Mouse (Mus musculus) CH12.LX (cell line): ENCODE results near the gene Nid2. TPM values are rescaled to one million over a fixed set of nuclear protein-coding genes. Genes with fewer than 3 reads are reported as not detected.

Experiments
- DNase-seq: peaks from one replicate; pipeline ENCODE4 v3.0.0-alpha.2; 2013; ENCODE audit errors: extremely low read depth
- H3K27ac ChIP-seq: 2 replicates; pipeline ENCODE4 v1.5.1; 2012; ENCODE audit warnings: low read depth, mild to moderate bottlenecking, control low read depth, moderate library complexity; ENCODE audit not compliant: insufficient read depth
- H3K27me3 ChIP-seq: replicated peaks from 2 replicates; pipeline ENCODE3; 2012; ENCODE audit warnings: inconsistent platforms
- H3K36me3 ChIP-seq, 2 experiments: replicated peaks in 1 of 2; 2 replicates each; pipeline versions ENCODE3 to v1.6.1; 2012; ENCODE audit warnings: inconsistent platforms in 1 of 2, low read length in 1 of 2, mild to moderate bottlenecking in 1 of 2, mixed read lengths in 1 of 2, moderate library complexity in 1 of 2; ENCODE audit not compliant: control insufficient read depth in 1 of 2, insufficient read depth in 1 of 2
- H3K4me1 ChIP-seq, 2 experiments: 2 replicates each; pipeline ENCODE4 v1.6.1; 2012; ENCODE audit warnings: inconsistent platforms in 1 of 2, moderate library complexity in 1 of 2; ENCODE audit not compliant: insufficient read depth in 2 of 2, control insufficient read depth in 1 of 2
- H3K4me2 ChIP-seq: 2 replicates; pipeline ENCODE4 v1.6.1; 2012; ENCODE audit warnings: low read depth, mild to moderate bottlenecking, control low read depth; ENCODE audit not compliant: poor library complexity, insufficient read depth, severe bottlenecking
- H3K4me3 ChIP-seq, 3 experiments: fragments of 150-350 bp in 1 of 3; sonication (generic) in 1 of 3; replicated peaks in 1 of 3; 2 replicates each; pipeline versions ENCODE3 to v1.5.1; 2011 to 2012; ENCODE audit warnings: low read depth in 2 of 3, low read length in 2 of 3, mild to moderate bottlenecking in 2 of 3, moderate library complexity in 2 of 3, control low read depth in 1 of 3, improper control_type of control experiment in 1 of 3, inconsistent platforms in 1 of 3, mixed read lengths in 1 of 3; ENCODE audit not compliant: poor library complexity in 1 of 3
- H3K79me2 ChIP-seq: replicated peaks from 2 replicates; pipeline ENCODE4 v1.6.1; 2012; ENCODE audit warnings: mild to moderate bottlenecking, moderate library complexity; ENCODE audit not compliant: control insufficient read depth, poor library complexity, insufficient read depth, severe bottlenecking; ENCODE audit errors: extremely low read depth
- H3K9ac ChIP-seq: 2 replicates; pipeline ENCODE4 v1.6.1; 2012; ENCODE audit warnings: low read depth, mild to moderate bottlenecking, control low read depth, moderate library complexity; ENCODE audit not compliant: insufficient read depth
- H3K9me3 ChIP-seq: replicated peaks from 2 replicates; pipeline ENCODE3; 2012; ENCODE audit warnings: low read length, inconsistent platforms, mixed read lengths
- CHD1 ChIP-seq: IDR thresholded peaks from 2 replicates; pipeline ENCODE4 v1.6.1; 2012; ENCODE audit warnings: low read depth, low read length, improper control_type of control experiment, inconsistent platforms
- CTCF ChIP-seq, 2 experiments: IDR thresholded peaks in 1 of 2; conservative IDR thresholded peaks in 1 of 2; 2 replicates each; pipeline ENCODE4 v1.5.1; 2011 to 2012; ENCODE audit warnings: low read depth in 2 of 2, low read length in 2 of 2, improper control_type of control experiment in 1 of 2, inconsistent platforms in 1 of 2, mild to moderate bottlenecking in 1 of 2, moderate library complexity in 1 of 2
- ELF1 ChIP-seq: IDR thresholded peaks from 2 replicates; pipeline ENCODE4 v1.6.1; 2014; ENCODE audit warnings: low read depth, mild to moderate bottlenecking, inconsistent platforms, low read length, improper control_type of control experiment
- ETS1 ChIP-seq: conservative IDR thresholded peaks from 2 replicates; pipeline ENCODE4 v1.6.1; 2012; ENCODE audit warnings: low read depth, mild to moderate bottlenecking, inconsistent platforms, low read length, improper control_type of control experiment, moderate library complexity
- GABPA ChIP-seq: IDR thresholded peaks from 2 replicates; pipeline ENCODE4 v1.6.1; 2012; ENCODE audit warnings: low read depth, low read length, improper control_type of control experiment, inconsistent platforms; ENCODE audit not compliant: insufficient replicate concordance
- HCFC1 ChIP-seq: IDR thresholded peaks from 2 replicates; pipeline ENCODE4 v1.6.1; 2012; ENCODE audit warnings: low read depth, mild to moderate bottlenecking, inconsistent platforms, low read length, improper control_type of control experiment
- IRF4 ChIP-seq: IDR thresholded peaks from 2 replicates; pipeline ENCODE4 v1.6.1; 2014; ENCODE audit warnings: low read depth, mild to moderate bottlenecking, inconsistent platforms, low read length, improper control_type of control experiment
- JUN ChIP-seq: IDR thresholded peaks from 2 replicates; pipeline ENCODE4 v1.6.1; 2011; ENCODE audit warnings: low read depth, mild to moderate bottlenecking, low read length, improper control_type of control experiment, moderate library complexity; ENCODE audit not compliant: insufficient read depth
- MAFK ChIP-seq: IDR thresholded peaks from 2 replicates; pipeline ENCODE4 v1.6.1; 2011; ENCODE audit warnings: low read length, improper control_type of control experiment; ENCODE audit not compliant: insufficient replicate concordance
- MAZ ChIP-seq: IDR thresholded peaks from 2 replicates; pipeline ENCODE4 v1.6.1; 2012; ENCODE audit warnings: low read depth, mild to moderate bottlenecking, inconsistent platforms, low read length, improper control_type of control experiment, moderate library complexity
- POLR2A ChIP-seq: IDR thresholded peaks from 2 replicates; pipeline ENCODE4 v1.6.1; 2011; ENCODE audit warnings: low read depth, mild to moderate bottlenecking, improper control_type of control experiment, low read length
- RCOR1 ChIP-seq: conservative IDR thresholded peaks from 2 replicates; pipeline ENCODE4 v1.6.1; 2012; ENCODE audit warnings: low read depth, mild to moderate bottlenecking, inconsistent platforms, low read length, improper control_type of control experiment
- SMC3 ChIP-seq: IDR thresholded peaks from 2 replicates; pipeline ENCODE4 v1.6.1; 2011; ENCODE audit warnings: low read depth, low read length, improper control_type of control experiment
- ZC3H11A ChIP-seq: IDR thresholded peaks from 2 replicates; pipeline ENCODE4 v1.6.1; 2012; ENCODE audit warnings: low read depth, mild to moderate bottlenecking, inconsistent platforms, low read length, improper control_type of control experiment
- ZNF384 ChIP-seq: IDR thresholded peaks from 2 replicates; pipeline ENCODE4 v1.6.1; 2012; ENCODE audit warnings: low read depth, low read length, improper control_type of control experiment, inconsistent platforms
- dilution Hi-C: fragments of 300-500 bp; cut with MboI; formaldehyde crosslinking; loops from 2 replicates; pipeline ENCODE4 v1.14.3; 2020; ENCODE audit warnings: low sequenced_read_pairs; ENCODE audit not compliant: extremely low pct_unique_long_range_greater_than_20kb, extremely low pct_ligation_motif_present
- in situ Hi-C: fragments of 300-500 bp; cut with MboI; formaldehyde crosslinking; loops from 3 replicates; pipeline ENCODE4 v1.14.3; 2019; ENCODE audit warnings: low sequenced_read_pairs, low pct_ligation_motif_present, low pct_unique_long_range_greater_than_20kb, mixed read lengths
- polyA plus RNA-seq: library from polyadenylated mRNA; unstranded; fragments of >175 nt; gene quantifications from 2 replicates; pipeline ENCODE4 v1.2.1, GENCODE M21; 2012; ENCODE audit warnings: low read depth; ENCODE audit not compliant: insufficient read length
- total RNA-seq, 2 experiments: library from RNA; depleted of rRNA; stranded (reverse); fragments of 300-350 nt in 1 of 2; fragments of >200 nt in 1 of 2; gene quantifications; 2 replicates each; pipeline ENCODE4 v1.2.3; 2012 to 2014

The Nid2 gene
- total and polyA plus RNA-seq, 3 experiments, result 0.58 to 2.1 (median 1.3) TPM

- DNase-seq, result no peak
- in situ Hi-C loops, result no loop called here
- H3K4me3 ChIP-seq, result no peak overlapping the region
These were observed 24.4 kb downstream of the Nid2 start for GRCm38 (mm10) chr14:19775491-19775890.

GRCm38 (mm10) chr14:19776179-19776578 lies 25.1 kb downstream of the Nid2 start:
- TF ChIP-seq CTCF (conservative IDR thresholded peaks at IDR 0.05 in 1 of 2, IDR thresholded peaks at IDR 0.05 in 1 of 2; ENCODE audit: low read depth in 2 of 2, low read length in 2 of 2) (peak in 1 of 2 experiments; percentile 7; a peak in 1 of 4 replicates), MAFK (no peak), ELF1 (no peak), ZNF384 (no peak), RCOR1 (no peak)
- H3K4me2 ChIP-seq, result no peak overlapping the region
- no peak for DNase-seq
- peaks cover 3% of the 10 kb centered on the region for H3K9me3 ChIP-seq
- dilution Hi-C loops (no loop called here), in situ Hi-C loops (no loop called here)
- no peak overlapping the region for H3K27ac ChIP-seq
- H3K9ac ChIP-seq, result no peak overlapping the region
- H3K4me3 ChIP-seq, result no peak overlapping the region
- no peaks in the 10 kb centered on the region for H3K27me3 ChIP-seq
- H3K36me3 ChIP-seq, result no peaks in the 10 kb centered on the region
- peaks cover 0 to 5% of the 10 kb centered on the region in 2 experiments; a peak in 1 of 4 replicates for H3K4me1 ChIP-seq
- H3K79me2 ChIP-seq, result no peaks in the 10 kb centered on the region

More at GRCm38 (mm10) chr14:19775491-19775890, 24.4 kb downstream of the Nid2 start:
- peaks cover 3% of the 10 kb centered on the region for H3K9me3 ChIP-seq
- H3K9ac ChIP-seq, result no peak overlapping the region
- no peaks in the 10 kb centered on the region for H3K36me3 ChIP-seq
- H3K27me3 ChIP-seq, result no peaks in the 10 kb centered on the region
- TF ChIP-seq CHD1 (no peak), CTCF (conservative IDR thresholded peaks at IDR 0.05 in 1 of 2, IDR thresholded peaks at IDR 0.05 in 1 of 2; ENCODE audit: low read depth in 2 of 2, low read length in 2 of 2) (no peak), MAFK (no peak), ZC3H11A (no peak), ETS1 (no peak)
- H3K4me2 ChIP-seq, result no peak overlapping the region
- dilution Hi-C loops, result no loop called here
- H3K79me2 ChIP-seq, result no peaks in the 10 kb centered on the region
- no peak overlapping the region for H3K27ac ChIP-seq
- H3K4me1 ChIP-seq, result peaks cover 0 to 12% of the 10 kb centered on the region in 2 experiments; a peak in 1 of 4 replicates

- H3K36me3 ChIP-seq, result no peaks in the 10 kb centered on the region
- H3K79me2 ChIP-seq, result no peaks in the 10 kb centered on the region
- TF ChIP-seq ZC3H11A, result no peak
- no peak for TF ChIP-seq JUN
- peak; percentile 47 for TF ChIP-seq SMC3
- TF ChIP-seq CHD1, result no peak
- no peak for TF ChIP-seq MAFK
- TF ChIP-seq GABPA, result no peak
- TF ChIP-seq HCFC1, result no peak
- no peak for TF ChIP-seq IRF4
- peak; percentile 31 to 57; a peak in 3 of 4 replicates for TF ChIP-seq CTCF (conservative IDR thresholded peaks at IDR 0.05 in 1 of 2, IDR thresholded peaks at IDR 0.05 in 1 of 2; ENCODE audit: low read depth in 2 of 2, low read length in 2 of 2)
- TF ChIP-seq POLR2A, result no peak
- TF ChIP-seq MAZ, result no peak
- H3K27ac ChIP-seq, result no peak overlapping the region
- no peak overlapping the region for H3K9ac ChIP-seq
- H3K27me3 ChIP-seq, result no peaks in the 10 kb centered on the region
- peak; percentile 5 for DNase-seq
- peaks cover 3% of the 10 kb centered on the region for H3K9me3 ChIP-seq
- no peak overlapping the region for H3K4me2 ChIP-seq
- dilution Hi-C loops, result no loop called here
- no peak overlapping the region for H3K4me3 ChIP-seq
- H3K4me1 ChIP-seq, result no peaks in the 10 kb centered on the region
- in situ Hi-C loops, result no loop called here
These were observed 25.8 kb downstream of the Nid2 start for GRCm38 (mm10) chr14:19776890-19777289.
